Mouse (Mus musculus) hindbrain, embryonic 13.5 days (tissue): ENCODE measurements around the gene Olfr521. TPM values are rescaled to one million over a fixed set of nuclear protein-coding genes. Genes with fewer than 3 reads are reported as not detected.
"Not testable (repeated sequence)": the region's sequence is repeated elsewhere in the genome, so short reads cannot be mapped to it uniquely, and the experiment has no call there.

ENCODE experiments used
- ATAC-seq: fragments of 200-750 bp; cut with Nextera tagmentation; 2 replicates; pipeline ENCODE4 v1.8.0; 2017; ENCODE audit warnings: moderate TSS enrichment; ENCODE audit not compliant: low FRiP score
- H3K27ac ChIP-seq: fragments of 300-500 bp; sonication (generic); 2 replicates; pipeline ENCODE4 v1.5.1; 2015; ENCODE audit warnings: inconsistent platforms, mild to moderate bottlenecking, moderate library complexity
- H3K27me3 ChIP-seq: fragments of 300-500 bp; sonication (generic); 2 replicates; pipeline ENCODE4 v1.6.1; 2015; ENCODE audit warnings: mild to moderate bottlenecking, inconsistent platforms
- H3K36me3 ChIP-seq: fragments of 300-500 bp; sonication (generic); 2 replicates; pipeline ENCODE4 v1.6.1; 2015; ENCODE audit warnings: mild to moderate bottlenecking, inconsistent platforms
- H3K4me1 ChIP-seq: fragments of 300-500 bp; sonication (generic); replicated peaks from 2 replicates; pipeline ENCODE4 v1.6.1; 2015; ENCODE audit warnings: inconsistent platforms
- H3K4me2 ChIP-seq: fragments of 300-500 bp; sonication (generic); 2 replicates; pipeline ENCODE4 v1.6.1; 2015; ENCODE audit warnings: inconsistent platforms, mild to moderate bottlenecking, moderate library complexity
- H3K4me3 ChIP-seq: fragments of 300-500 bp; sonication (generic); 2 replicates; pipeline ENCODE4 v1.5.1; 2015; ENCODE audit warnings: mild to moderate bottlenecking, inconsistent platforms
- H3K9ac ChIP-seq: fragments of 300-500 bp; sonication (generic); 2 replicates; pipeline ENCODE4 v1.6.1; 2015; ENCODE audit warnings: mild to moderate bottlenecking, inconsistent platforms
- H3K9me3 ChIP-seq: fragments of 300-500 bp; sonication (generic); 2 replicates; pipeline ENCODE4 v1.6.1; 2016; ENCODE audit warnings: inconsistent platforms
- WGBS: fragments of 180-500 bp; shearing (Covaris S2); methylation state at CpG from one replicate; pipeline ENCODE4 v1.1.7; 2015; 5-methylcytosine and 5-hydroxymethylcytosine counted together
- polyA plus RNA-seq: library from polyadenylated mRNA; unstranded; fragments of >200 nt; fragmentation: Nextera tagmentation; extraction: Ambion mirVana; gene quantifications from 2 replicates; pipeline ENCODE4 v1.2.1, GENCODE M21; 2015

Olfr521 gene
- polyA plus RNA-seq, 1 experiment from 2014 or later = not detected

- Histone ChIP-seq H3K27me3 (no peaks in the 10 kb centered on the region), H3K9ac (no peak overlapping the region), H3K9me3 (no peaks in the 10 kb centered on the region), H3K4me3 (no peak overlapping the region), H3K27ac (peak overlapping the region; percentile 65), H3K36me3 (no peaks in the 10 kb centered on the region), H3K4me2 (no peak overlapping the region), H3K4me1 (peaks cover 38% of the 10 kb centered on the region)
- ATAC-seq = peak; percentile 50
- WGBS = 56% methylated on average over 10 of the region's 10 CpGs
Measured at GRCm38 (mm10) chr7:99790816-99791215, 27.5 kb downstream of the Olfr521 start.

- H3K9ac ChIP-seq = no peak overlapping the region
- peaks cover 41% of the 10 kb centered on the region for H3K4me1 ChIP-seq
- no peak for ATAC-seq
- H3K27ac ChIP-seq = no peak overlapping the region
- no peaks in the 10 kb centered on the region for H3K27me3 ChIP-seq
- 57% methylated on average over 2 of the region's 2 CpGs for WGBS
- no peaks in the 10 kb centered on the region for H3K36me3 ChIP-seq
- no peaks in the 10 kb centered on the region for H3K9me3 ChIP-seq
- H3K4me3 ChIP-seq = no peak overlapping the region
- H3K4me2 ChIP-seq = no peak overlapping the region
Measured at GRCm38 (mm10) chr7:99794096-99794495, 30.8 kb downstream of the Olfr521 start.

DNA sequence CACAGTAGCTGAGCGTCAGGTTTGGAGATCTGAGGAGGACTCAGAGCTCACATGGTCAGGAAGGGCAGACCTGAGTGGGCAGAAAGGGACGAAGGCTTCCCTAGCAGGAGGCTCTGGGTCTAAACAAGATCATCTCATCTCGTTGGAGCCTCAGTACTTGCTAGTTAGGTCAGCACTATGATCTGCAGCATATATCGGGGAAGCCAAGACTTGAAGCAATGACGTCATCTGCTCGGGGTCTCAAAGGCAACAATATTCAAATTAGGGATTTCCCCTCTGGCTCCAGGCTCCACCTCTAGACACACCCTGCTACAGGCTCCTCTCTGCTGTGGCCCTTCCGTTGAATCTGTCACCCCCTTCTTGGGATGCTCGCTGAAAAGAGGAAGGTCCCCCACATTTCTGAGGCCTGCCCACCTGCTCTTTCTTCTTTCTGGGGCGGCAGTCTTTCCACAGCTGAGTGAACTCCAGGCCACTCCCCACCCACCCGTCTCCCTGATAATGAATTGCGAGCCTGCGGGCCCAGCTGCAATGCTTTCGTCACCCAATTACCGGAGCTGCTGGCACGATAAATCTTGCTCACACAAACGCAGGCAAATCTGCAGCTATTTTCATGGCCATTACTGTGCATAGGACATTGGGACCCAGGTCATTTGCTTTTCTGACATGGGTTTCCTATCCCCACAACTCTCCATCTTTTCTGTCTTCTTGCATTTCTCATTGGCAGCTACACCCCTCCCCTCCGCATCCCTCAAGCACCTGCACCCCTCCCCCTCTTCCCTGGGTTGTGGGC is 32.1 kb downstream of the Olfr521 start:
- WGBS = 10% methylated on average over 17 of the region's 17 CpGs
- H3K27me3 ChIP-seq = 0 out of 2 replicates have a peak, but pooled peaks cover 3% of the 10 kb centered on the region
- H3K4me1 ChIP-seq = peaks cover 40% of the 10 kb centered on the region
- H3K27ac ChIP-seq = peak overlapping the region; percentile 86
- H3K36me3 ChIP-seq = no peaks in the 10 kb centered on the region
- peak; percentile 59 for ATAC-seq
- H3K4me2 ChIP-seq = peak overlapping the region; percentile 44
- no peak overlapping the region; the same call in 1 of the 2 replicates for H3K4me3 ChIP-seq
- H3K9me3 ChIP-seq = no peaks in the 10 kb centered on the region
- peak overlapping the region; percentile 39; the same call in 1 of the 2 replicates for H3K9ac ChIP-seq

- no peaks in the 10 kb centered on the region for H3K36me3 ChIP-seq
- H3K4me2 ChIP-seq = no peak overlapping the region
- WGBS = 57% methylated on average over 3 of the region's 3 CpGs
- no peaks in the 10 kb centered on the region for H3K9me3 ChIP-seq
- no peak overlapping the region for H3K9ac ChIP-seq
- H3K27me3 ChIP-seq = 0 out of 2 replicates have a peak, but pooled peaks cover 3% of the 10 kb centered on the region
- H3K4me1 ChIP-seq = peaks cover 31% of the 10 kb centered on the region
- no peak overlapping the region for H3K4me3 ChIP-seq
- peak overlapping the region; percentile 86 for H3K27ac ChIP-seq
- no peak for ATAC-seq
Measured at GRCm38 (mm10) chr7:99796471-99796870, 33.2 kb downstream of the Olfr521 start.

DNA sequence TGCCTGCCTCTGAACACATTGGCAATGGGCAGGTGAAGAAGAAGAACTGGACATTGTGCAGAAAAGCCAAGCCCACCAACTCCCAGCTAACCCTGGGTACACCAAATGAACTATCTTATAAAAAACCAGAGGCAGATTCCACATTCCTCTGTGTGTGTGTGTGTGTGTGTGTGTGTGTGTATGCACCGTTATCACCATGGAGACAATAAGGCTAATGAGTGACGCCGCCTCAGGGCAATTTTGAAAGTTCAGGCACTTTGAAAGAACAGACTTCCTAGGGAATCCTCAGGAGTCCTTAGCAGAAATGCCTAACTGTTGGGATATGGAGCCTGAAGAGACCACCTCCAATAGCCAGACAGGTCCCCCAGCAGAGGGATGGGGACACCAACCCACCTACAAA is 34.0 kb downstream of the Olfr521 start:
- no peak overlapping the region for H3K9ac ChIP-seq
- H3K36me3 ChIP-seq = no peaks in the 10 kb centered on the region
- no peak overlapping the region for H3K4me3 ChIP-seq
- ATAC-seq = no peak
- no peak overlapping the region for H3K27ac ChIP-seq
- H3K27me3 ChIP-seq = 0 out of 2 replicates have a peak, but pooled peaks cover 3% of the 10 kb centered on the region
- 67% methylated on average over 3 of the region's 3 CpGs for WGBS
- peaks cover 31% of the 10 kb centered on the region for H3K4me1 ChIP-seq
- H3K4me2 ChIP-seq = no peak overlapping the region
- no peaks in the 10 kb centered on the region for H3K9me3 ChIP-seq

DNA sequence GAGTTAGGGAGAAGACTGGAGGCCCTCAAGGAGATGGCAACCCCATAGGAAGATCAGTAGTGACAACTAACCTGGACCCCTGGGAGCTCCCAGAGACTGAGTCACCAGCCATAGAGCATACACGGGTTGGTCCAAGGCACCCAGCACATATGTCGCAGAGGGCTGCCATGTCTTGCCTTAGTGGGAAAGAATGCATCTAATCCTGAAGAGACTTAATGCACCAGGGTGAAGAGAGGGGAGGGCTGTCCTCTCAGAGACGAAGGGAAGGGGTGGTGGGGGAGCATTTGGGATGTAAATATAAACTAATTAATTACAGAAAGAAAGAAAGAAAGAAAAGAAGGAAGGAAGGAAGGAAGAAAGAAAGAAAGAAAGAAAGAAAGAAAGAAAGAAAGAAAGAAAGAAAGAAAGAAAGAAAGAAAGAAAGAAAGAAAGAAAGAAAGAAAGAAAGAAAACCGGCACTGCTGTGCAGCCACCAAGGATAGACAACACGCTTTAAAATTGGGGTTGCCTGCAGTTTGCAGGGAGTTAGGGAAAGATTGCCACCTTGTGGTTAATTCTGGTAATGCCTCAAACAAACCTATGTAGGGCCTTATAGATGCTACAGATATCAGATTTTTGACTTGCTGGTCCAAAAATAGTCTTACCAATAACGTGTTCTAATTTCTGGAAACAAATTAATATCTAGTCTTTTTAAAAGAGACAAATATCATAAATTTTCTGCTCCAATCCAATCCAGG is 34.8 kb downstream of the Olfr521 start:
- Histone ChIP-seq H3K9me3 (no peaks in the 10 kb centered on the region), H3K4me1 (peaks cover 31% of the 10 kb centered on the region), H3K27ac (no peak overlapping the region), H3K9ac (no peak overlapping the region), H3K36me3 (no peaks in the 10 kb centered on the region), H3K4me2 (no peak overlapping the region), H3K27me3 (0 out of 2 replicates have a peak, but pooled peaks cover 3% of the 10 kb centered on the region), H3K4me3 (no peak overlapping the region)
- 35% methylated on average over 6 of the region's 6 CpGs for WGBS
- no peak for ATAC-seq

GRCm38 (mm10) chr7:99799118-99799517 is 35.8 kb downstream of the Olfr521 start:
- H3K4me3 ChIP-seq = no peak overlapping the region
- 0 out of 2 replicates have a peak, but pooled peaks cover 3% of the 10 kb centered on the region for H3K27me3 ChIP-seq
- no peak overlapping the region for H3K9ac ChIP-seq
- no peak overlapping the region for H3K4me2 ChIP-seq
- no peak for ATAC-seq
- H3K4me1 ChIP-seq = peaks cover 31% of the 10 kb centered on the region
- WGBS = 84% methylated on average over 7 of the region's 7 CpGs
- no peaks in the 10 kb centered on the region for H3K9me3 ChIP-seq
- H3K36me3 ChIP-seq = no peaks in the 10 kb centered on the region
- H3K27ac ChIP-seq = no peak overlapping the region

GRCm38 (mm10) chr7:99803535-99803934 is 40.2 kb downstream of the Olfr521 start:
- WGBS = 70% methylated on average over 8 of the region's 8 CpGs
- H3K4me3 ChIP-seq = no peak overlapping the region

GRCm38 (mm10) chr7:99804033-99804432 is 40.7 kb downstream of the Olfr521 start:
- H3K27ac ChIP-seq, H3K36me3 ChIP-seq, H3K4me3 ChIP-seq, H3K9ac ChIP-seq, H3K4me1 ChIP-seq, ATAC-seq, H3K27me3 ChIP-seq, H3K9me3 ChIP-seq, H3K4me2 ChIP-seq: not testable (repeated sequence)
- 84% methylated on average over 3 of the region's 3 CpGs for WGBS

More at GRCm38 (mm10) chr7:99803535-99803934, 40.2 kb downstream of the Olfr521 start:
- Histone ChIP-seq H3K27me3 (0 out of 2 replicates have a peak, but pooled peaks cover 3% of the 10 kb centered on the region), H3K27ac (no peak overlapping the region), H3K9me3 (no peaks in the 10 kb centered on the region), H3K4me2 (no peak overlapping the region), H3K36me3 (no peaks in the 10 kb centered on the region), H3K4me1 (no peaks in the 10 kb centered on the region), H3K9ac (no peak overlapping the region)
- no peak for ATAC-seq

DNA sequence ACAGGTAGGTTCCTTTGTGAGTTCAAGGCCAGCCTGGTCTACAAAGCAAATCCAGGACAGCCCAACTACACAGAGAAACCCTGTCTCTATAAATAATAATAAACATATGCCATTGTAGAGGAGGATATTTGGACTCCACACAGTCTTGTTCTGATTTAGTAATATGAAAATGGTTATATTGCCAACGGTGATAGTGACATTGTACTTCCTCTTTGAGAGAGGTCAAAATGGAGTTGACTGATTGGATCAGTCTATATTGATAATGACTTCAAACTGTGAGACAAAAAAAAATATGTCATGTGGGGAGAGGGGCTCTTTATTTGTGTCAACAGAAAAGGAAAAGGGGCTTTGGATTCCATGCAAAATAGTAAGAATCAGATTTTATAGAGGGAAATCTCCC is 42.0 kb downstream of the Olfr521 start:
- no peak overlapping the region for H3K9ac ChIP-seq
- ATAC-seq = no peak
- no peaks in the 10 kb centered on the region for H3K36me3 ChIP-seq
- no peaks in the 10 kb centered on the region for H3K9me3 ChIP-seq
- H3K27ac ChIP-seq = no peak overlapping the region
- no peaks in the 10 kb centered on the region for H3K4me1 ChIP-seq
- no peak overlapping the region for H3K4me2 ChIP-seq
- no peaks in the 10 kb centered on the region for H3K27me3 ChIP-seq
- no peak overlapping the region for H3K4me3 ChIP-seq
- 89% methylated on average over 1 of the region's 1 CpGs for WGBS

- H3K4me1 ChIP-seq, H3K36me3 ChIP-seq, H3K4me2 ChIP-seq, H3K27me3 ChIP-seq, H3K9ac ChIP-seq, H3K9me3 ChIP-seq, H3K27ac ChIP-seq, H3K4me3 ChIP-seq, ATAC-seq: not testable (repeated sequence)
- 89% methylated on average over 7 of the region's 7 CpGs for WGBS
Measured at GRCm38 (mm10) chr7:99807043-99807442, 43.7 kb downstream of the Olfr521 start.

GRCm38 (mm10) chr7:99810814-99811213 is 47.5 kb downstream of the Olfr521 start:
- no peaks in the 10 kb centered on the region for H3K27me3 ChIP-seq
- H3K4me2 ChIP-seq = no peak overlapping the region
- H3K36me3 ChIP-seq = peaks cover 9% of the 10 kb centered on the region
- no peaks in the 10 kb centered on the region for H3K4me1 ChIP-seq
- H3K9ac ChIP-seq = no peak overlapping the region
- no peak overlapping the region for H3K4me3 ChIP-seq
- 97% methylated on average over 2 of the region's 2 CpGs for WGBS
- ATAC-seq = no peak
- H3K27ac ChIP-seq = no peak overlapping the region
- H3K9me3 ChIP-seq = no peaks in the 10 kb centered on the region
